Mouse (Mus musculus) ES-CJ7 (cell line): ENCODE measurements around the gene Csrnp3.
A peak's percentile ranks its signal among the peaks of the same experiment; 100 is the strongest.
"Not testable (repeated sequence)": the region's sequence is repeated elsewhere in the genome, so short reads cannot be mapped to it uniquely, and the experiment has no call there.

ENCODE experiments used
- DNase-seq: peaks from one replicate; pipeline ENCODE4 v3.0.0; 2011; ENCODE audit warnings: low read depth, low spot score

Gene Csrnp3

DNA sequence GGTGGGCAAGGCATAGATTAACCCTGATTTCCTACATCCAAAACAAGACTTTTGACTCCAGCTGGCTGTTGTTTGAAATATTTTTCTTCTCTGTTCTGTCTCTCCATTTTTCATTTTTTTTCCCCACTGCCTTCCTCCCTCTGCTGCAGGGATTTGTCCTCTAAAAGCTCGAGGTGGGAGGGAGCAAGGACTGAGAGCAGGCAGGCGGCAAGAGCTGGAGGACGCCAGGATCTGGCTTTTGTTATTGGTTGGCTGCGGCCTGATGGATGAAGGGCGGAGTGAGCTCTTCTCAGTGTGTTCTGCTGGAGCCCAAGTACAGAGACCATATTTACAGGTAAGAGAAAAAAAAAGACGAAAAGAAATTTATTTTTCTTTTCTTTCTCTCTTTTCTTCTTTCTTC lies at the start of gene Csrnp3:
Csrnp3 (plus strand) TSS at position 217 of the 400 bp plus-strand sequence.
- peak; percentile 87 for DNase-seq

DNA sequence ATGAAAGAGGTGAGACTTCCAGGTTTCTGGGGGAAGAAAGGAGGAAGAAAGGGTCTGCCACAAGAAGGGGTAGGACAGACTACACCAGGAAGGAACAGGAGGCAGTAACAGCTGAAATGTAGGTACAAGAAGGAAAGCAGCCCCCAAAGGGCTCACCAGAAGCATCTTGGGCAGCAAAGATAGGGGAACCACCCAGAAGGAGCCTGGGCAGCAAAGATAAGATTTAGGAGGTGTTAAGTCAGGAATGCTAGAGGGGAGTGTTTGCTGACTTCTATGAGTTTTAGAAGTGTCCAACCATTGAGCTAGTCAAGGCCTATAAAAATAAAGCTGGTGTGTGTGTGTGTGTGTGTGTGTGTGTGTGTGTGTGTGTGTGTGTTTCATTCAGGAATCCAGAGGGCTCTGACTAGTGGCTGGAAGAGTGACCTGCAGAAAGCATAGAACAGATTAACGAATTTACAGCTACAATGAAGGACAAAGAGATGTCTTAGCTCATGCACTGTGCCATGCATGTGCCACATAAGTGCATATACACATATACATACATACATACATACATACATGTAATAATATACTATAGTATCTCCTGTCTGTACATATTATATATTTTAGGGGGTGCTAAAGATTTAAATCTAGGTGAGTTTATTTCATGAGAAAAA lies 44.4 kb upstream of the Csrnp3 start:
- no peak for DNase-seq

DNA sequence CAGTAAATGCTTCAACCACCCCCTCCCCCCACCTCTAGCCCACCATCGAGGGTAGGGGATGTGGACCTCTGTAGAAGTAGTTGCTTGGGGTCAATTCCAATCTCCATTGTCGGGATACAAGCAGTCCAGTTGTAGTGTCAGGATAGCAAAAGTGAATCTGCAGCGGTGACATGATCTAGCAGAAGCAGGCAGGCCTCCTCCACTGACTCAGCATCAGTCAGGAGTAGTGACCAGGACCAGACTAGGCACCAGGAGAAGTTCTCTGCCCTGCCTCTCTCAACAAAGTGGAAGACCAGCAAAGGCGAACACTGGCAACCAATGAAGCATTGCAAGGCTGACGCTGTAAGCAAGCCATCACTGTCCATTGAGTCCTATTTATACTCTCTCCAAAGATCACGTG lies 39.0 kb upstream of the Csrnp3 start:
- DNase-seq, result no peak

DNA sequence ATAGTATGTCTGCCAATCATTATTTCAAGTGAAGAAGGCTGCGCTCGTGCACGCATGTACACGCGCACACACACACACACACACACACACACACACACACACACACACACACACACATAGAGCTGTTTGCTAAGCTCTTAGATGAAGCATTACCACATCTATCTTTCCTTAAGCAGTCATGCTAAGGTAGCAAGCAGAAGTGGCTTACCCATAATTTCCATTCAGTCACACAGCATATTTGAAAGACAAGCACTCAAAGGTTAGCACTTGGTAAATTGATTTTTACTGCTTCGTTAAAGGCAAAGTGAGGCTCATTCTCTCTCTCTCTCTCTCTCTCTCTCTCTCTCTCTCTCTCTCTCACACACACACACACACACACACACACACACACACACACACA lies 34.4 kb upstream of the Csrnp3 start:
- not testable (repeated sequence) for DNase-seq

DNA sequence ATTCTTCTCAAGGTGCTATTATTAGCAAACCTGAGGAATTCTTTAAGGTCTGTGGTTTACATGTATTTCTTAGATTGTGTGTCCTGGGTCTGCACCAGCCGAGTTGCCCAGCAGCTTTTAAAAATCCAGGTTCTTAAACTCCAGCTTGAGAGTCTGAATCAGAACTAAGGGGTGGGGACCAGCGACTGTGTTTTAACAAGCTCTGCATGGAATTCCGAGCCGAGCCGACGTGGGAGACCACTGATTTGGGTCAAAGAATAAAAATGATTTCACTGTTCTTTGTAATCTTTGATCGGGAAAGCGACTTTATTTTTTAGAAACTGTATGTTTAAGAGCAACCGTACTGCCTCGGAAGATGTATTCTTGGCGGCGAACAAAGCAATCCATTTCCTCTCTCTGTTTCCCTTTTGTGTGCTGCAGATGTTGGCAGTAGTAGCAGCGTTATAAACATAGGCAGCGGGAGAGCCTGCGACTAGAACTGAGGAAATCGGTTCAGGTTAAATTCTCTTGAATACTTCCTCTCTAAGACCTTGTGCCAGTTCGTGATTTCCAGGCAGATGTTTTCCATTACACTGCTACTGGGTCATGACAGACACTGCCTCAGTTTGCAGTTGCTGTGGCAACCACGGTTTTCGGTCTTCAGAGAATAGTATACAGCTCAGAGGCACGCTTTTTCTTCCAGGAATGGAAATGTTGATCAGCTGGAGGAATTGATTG lies 27.3 kb upstream of the Csrnp3 start:
- DNase-seq, result peak; percentile 35

DNA sequence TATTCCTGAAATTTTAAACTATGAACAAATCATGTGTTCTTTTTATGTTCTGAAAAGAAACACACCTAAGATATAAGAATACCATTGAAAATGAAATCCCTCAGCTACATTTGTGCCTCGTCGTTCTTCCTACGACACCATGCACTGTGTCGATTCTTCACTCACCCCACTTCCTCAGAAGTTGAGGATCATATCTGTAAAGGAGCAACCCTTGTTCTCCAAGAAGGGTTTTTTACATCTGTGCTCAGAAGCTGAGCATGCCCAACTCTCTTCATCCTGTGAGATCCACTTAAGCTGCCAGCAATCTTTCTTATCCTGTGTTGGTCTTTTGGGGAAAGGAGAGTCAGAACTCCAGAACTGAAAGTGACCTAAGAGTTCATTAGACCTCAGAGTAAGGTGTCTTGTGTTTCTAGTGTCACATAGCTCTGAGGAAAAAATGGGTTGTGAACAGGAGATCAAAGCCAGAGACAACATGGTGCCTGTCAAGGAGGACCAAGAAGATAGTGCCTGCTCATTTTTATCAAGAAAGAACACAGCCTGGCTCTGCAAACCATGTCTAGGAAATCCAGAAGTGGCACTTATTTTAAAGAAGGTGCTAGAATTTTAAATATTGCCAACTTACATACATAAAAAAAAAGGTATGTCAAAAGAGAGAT lies 25.3 kb upstream of the Csrnp3 start:
- DNase-seq, result no peak

DNA sequence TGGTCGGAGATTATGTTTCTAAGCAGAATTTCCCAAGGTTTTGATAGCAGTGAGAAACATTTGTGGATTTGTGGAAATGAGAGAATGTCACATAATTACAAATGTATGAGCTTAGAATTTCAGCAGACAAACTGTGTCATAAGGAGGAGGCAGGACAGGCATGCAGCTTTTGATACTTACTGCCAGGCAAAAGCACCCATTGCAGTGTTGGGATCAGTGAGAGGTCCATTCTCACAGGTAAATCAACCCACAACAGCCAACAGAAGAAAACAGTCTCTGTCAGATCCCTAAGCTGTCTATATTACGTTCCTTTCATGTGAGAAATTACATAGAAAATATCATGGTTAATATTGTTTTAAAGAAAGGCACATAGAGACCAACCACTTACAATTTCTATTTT lies 19.3 kb upstream of the Csrnp3 start:
- DNase-seq, result no peak

DNA sequence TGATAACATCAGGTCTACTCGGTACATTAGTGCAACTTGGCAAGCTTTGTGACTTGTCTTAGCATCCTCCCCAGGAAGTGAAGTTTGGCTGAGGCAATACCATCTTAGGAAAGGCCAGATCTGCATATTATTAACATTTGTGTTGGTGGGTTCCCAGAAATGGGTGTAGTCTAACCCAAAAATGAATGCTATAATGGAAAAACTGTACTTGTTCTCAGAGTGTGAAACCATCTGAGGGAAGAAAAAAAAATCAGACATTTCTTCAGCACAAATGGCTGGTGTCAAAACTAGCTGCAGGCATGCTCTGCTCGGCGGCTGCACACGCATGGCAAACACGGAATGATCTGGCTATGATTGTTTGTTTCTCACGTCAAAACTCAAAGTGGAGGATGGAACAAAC lies 18.8 kb upstream of the Csrnp3 start:
- no peak for DNase-seq

DNA sequence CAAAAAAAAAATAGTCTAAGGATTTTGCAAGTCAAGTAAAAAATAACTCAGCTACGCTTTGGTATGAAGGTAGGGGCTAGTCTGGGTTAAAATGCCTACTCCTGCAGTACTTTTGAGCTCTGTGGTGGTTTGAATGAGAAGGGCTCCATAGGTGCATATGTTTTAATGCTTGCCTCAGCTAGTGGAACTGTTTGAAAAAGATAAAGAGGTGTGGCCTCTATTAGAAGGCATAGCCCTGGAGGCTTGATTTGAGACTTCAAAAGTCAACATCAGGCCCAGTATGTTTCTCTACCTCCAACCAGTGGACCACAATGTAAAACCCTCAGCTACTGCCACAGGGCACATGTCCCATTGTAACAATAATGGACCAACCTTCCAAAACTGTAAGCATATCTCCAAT lies 16.9 kb upstream of the Csrnp3 start:
- no peak for DNase-seq

DNA sequence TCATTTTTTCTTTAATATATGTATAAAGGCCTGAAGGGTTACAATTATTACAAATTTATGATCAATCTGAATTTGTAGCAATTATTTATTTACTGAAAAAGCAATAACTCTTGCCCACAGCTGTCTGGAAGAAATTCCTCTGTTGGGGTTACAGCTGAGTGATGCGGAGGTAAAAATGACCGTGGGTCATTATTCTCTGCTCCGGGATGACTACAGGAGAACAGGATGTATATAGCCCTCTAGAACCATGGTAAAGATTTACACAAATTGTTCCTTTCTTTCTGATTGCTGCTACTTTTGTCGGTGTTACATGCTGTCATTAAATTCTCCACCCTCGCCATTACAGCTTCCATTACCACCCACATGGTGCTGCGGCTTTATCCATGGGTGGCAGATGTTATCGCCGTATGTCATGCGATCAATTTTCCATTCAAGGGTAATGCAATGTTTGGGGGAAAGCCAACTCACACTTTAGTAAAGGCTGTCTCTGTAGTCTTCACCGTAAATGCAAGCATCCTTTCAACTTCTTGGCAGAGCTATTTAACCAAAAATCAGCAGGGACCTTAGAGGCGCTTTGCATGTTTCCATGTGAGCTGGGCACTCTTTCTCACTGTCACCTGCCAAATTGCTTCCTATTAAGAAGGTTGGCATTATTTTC lies 12.7 kb upstream of the Csrnp3 start:
- no peak for DNase-seq

DNA sequence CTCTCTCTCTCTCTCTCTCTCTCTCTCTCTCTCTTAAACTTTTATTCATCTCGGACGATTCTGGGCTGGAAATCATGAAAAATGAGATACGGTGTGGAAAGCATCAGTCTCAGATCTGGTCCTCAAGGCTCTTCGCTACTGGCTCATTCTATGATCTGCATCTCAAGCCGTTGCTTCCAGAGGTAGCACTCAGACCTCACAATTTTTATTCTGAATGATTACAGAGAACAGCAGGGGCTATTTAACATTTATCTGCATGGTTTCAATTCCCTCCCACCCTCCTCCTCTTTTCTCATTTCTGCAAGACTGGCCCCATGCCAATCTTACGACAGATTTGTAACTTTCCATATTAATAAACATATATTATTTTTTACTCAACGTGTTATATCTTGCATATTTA lies 12.1 kb upstream of the Csrnp3 start:
- DNase-seq, result no peak

DNA sequence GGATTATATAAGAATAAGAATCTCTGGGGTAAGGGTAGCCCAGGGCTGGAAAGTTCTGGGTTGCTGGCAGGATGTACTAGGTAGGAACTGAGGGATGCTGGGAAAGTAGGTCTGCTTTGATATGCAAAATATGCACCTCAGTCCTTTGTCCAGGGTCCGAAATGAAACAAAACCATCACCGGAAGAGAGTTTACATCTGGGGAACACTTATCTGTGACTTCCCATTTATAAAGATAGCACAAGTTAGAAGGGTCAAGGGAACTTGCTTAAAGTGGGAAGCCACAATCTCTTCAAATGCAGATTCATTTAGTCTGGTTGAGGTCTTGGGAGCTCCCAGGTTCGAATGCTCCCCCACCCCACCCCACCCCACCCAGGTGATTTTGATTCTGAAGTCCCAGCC lies 4.0 kb upstream of the Csrnp3 start:
- peak; percentile 93 for DNase-seq

DNA sequence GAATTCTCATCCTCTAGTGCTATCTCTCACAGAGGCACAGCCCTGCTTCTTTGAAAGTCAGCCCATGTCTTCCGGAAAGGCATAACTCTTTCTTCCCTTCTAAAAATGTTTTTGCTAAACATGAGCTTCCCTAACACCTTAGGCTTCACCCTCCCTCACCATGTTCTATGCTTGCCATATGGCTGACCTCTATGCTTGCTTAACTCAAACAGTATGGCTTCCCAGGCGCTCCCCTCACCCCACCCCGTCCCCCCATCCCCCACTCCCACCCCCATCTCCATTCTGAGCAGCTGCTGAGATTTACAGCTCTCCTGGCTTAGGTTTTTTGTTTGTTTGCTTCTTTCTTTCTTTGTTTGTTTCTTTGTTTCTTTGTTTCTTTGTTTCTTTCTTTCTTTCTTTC lies 3.2 kb upstream of the Csrnp3 start:
- peak; percentile 61 for DNase-seq

DNA sequence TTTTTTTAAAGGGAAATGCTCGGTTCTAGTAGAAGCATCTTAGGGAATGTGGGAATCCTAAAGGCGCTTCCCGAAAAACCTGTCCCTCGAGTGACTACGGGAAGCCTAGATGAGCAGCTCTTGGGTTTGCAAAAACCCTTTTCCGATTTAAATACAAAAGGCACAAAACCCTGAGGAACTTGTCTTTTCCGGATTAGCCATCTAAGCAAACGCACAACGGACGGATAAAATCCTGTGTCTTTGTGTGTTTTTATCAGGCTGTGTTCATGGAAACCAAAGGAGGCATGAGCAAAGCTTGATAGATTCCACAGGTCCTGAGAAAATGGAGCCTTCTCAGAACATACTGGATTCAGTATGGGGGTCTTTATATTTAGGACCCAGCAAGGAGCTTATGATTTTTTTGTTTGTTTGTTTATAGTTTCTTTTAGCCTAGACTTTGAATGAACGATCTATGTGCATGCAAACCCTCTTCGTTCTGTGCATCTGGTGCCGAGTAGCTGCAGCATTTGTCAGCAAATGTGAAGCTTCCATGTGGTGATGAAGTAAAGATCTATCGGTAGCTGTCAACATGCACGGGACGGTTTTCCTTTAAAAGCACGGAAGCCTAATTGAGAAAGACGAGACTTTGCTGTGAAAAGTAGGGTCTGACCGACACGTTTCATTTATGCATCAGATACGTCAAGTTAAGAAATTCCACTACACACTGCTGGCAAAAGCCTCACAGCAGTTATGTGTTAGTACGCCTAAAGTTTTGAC lies 611 bp downstream of the Csrnp3 start:
- peak; percentile 28 for DNase-seq

DNA sequence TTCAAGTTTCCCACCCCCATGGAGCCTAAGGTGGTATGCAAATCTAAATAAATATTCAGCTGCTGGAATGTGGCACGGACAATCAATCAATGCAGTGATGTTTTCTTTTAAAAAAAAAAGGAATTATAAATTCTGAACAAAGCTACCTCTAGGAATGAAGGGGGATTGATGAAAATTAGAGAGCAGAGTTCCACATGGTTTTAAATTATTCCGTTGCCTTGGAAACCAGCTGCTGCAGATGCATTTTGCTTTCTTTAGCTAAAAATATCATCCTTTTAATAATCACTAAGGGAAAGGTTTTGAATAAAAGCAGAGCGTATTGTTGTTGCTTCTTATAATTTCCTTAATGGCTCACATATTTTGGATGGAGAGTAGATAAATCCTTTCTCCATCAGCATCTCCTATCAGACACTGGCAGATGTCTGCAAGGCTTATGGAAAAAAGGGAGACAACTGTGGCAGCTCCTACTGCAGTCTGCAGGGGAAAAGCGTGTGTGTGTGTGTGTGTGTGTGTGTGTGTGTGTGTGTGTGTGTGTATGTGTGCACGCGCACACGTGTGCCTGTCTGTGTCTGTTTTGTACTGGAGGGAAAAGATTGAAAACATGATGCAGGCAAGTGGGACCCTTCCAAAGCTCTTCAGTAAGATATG lies 2.0 kb downstream of the Csrnp3 start:
- DNase-seq, result no peak

DNA sequence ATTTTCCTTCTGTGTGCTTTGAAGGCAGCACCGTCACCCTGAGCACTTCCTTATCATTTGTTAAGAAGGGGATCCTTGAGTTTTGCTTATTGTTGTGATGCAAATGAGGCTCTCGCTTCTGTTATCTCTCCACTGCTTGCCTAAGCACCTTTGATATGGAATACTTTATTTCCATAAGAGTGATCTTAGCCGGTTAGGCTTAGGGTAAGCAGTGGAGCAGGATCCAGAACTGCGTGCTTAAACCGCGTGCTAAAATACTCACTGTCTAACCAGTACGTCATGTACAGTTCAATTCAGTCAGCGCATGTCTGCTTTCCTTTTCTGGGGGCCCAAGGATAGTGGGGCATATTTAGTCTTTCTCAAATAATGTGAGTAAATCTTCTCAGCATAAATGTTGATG lies 3.1 kb downstream of the Csrnp3 start:
- DNase-seq, result peak; percentile 46

DNA sequence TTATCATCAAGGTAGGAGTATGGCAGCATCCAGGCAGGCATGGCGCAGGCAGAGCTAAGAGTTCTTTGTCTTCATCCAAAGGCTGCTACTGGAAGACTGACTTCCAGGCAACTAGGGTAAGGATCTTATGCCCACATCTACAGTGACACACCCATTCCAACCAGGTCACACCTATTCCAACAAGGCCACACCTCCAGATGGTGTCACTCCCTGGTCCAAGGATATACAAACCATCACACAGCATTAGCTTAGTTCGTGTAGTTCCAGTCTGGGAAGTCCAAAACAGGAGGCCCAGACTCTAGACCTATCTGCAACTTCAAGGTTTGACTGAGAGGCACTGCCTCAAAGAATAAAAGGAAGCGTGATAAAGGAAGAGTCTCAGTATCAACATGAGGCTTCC lies 4.7 kb downstream of the Csrnp3 start:
- DNase-seq, result not testable (repeated sequence)

DNA sequence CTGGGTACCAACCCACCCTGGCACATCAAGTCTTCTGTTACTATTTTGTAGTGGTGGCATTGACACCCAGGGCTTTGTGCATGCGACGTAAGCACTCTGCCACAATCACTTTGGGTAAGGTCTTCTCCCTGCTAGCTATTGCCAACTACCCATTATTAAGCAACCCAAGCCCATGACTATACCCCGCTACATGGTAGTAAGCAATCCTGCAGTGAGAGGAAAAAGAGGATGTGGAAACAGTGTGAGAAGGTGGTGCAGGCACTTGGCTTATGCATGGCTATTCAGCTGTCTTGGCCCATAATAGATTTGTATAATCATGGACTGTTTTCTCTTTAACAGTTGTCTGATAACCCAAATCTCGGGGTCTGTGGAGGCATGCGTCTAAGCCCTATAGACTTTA lies 11.2 kb downstream of the Csrnp3 start:
- no peak for DNase-seq

DNA sequence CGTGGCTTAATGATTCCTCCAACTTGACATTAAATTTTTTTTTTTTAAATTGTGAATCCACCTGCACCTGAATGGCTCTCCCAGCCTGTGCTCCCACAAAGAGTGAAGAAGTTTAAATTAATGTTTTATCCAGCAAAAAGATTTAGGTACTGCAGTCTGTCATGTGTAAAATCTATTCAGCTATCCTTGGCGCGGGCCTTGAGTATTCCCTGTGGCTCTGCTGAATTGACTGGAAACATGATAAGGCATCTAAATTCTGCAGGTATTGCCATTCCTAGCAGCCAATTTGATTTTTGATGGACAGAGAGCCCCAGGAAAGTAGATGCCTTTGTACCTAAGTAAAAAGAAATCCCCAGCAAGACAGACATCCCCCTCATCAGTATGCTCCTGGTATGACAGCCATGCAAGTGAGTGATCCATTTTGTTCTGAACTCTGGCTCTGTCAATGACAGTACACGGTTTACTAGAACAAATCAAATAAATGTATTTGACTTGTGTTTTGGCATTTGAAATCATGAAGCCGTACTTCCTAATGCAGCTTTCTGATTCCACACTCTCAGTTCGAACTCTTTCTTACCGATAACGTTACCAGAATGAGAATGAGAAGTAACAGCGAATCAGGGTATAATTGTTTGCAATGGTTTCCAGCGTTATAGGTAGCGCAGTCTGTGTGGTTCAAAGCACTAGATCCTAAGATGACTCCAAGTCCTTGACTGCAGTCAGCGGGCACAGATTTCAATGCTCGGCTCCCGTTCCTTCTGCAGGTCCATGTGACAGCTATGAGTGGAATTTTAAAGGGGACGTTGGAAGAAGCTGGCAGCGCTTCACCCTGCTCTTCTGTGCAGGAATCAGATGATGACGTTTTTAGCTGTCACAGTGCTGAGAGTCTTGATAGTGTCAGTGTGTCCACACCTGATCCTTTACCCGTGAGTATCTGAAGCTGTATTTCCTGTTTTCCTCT lies 14.5 kb downstream of the Csrnp3 start:
- DNase-seq, result no peak

DNA sequence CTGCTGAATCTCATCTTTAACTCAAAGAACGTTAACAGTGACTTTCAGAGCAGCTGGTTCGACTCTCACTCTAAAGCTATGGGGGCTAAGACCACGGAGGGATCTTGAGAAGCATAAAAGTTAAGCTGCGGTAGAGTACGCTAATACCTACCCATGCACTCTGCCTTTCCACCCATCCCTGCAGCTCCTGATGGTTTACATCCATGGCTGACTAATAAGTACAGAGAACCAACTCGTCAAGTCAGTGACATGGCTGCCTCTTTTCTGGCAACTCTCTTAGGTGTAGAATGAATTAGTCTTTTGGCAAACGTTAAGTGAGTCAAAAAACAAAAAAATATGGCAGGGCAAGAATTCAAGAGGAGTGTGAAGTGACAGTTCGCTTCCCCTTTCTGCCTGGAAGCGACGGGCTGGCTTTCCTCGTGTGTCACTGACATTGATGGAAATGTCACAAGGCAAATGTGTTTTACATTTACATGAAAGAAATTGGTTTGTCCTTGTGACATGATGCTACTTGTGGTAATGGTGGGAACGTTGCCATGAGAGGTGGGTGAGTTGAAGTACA lies 19.3 kb downstream of the Csrnp3 start:
- no peak for DNase-seq
